Mouse (Mus musculus) midbrain, embryonic 16.5 days (tissue): ENCODE data around the gene Irf2. TPM values are rescaled to one million over a fixed set of nuclear protein-coding genes. Genes with fewer than 3 reads are reported as not detected.

ENCODE experiments used
- ATAC-seq: fragments of 200-750 bp; cut with Nextera tagmentation; 2 replicates; pipeline ENCODE4 v1.8.0; 2017; ENCODE audit warnings: moderate TSS enrichment
- H3K27ac ChIP-seq: fragments of 300-500 bp; sonication (generic); 2 replicates; pipeline ENCODE4 v1.5.1; 2014; ENCODE audit warnings: mild to moderate bottlenecking, low read length, mixed read lengths
- H3K27me3 ChIP-seq: fragments of 300-500 bp; sonication (generic); 2 replicates; pipeline ENCODE4 v1.6.1; 2014; ENCODE audit warnings: low read depth, low read length, mixed read lengths; ENCODE audit not compliant: control insufficient read depth, insufficient read depth
- H3K36me3 ChIP-seq: fragments of 300-500 bp; sonication (generic); 2 replicates; pipeline ENCODE4 v1.6.1; 2014; ENCODE audit warnings: mild to moderate bottlenecking, low read length, moderate library complexity, mixed read lengths; ENCODE audit not compliant: control insufficient read depth, insufficient read depth
- H3K4me1 ChIP-seq: fragments of 300-500 bp; sonication (generic); 2 replicates; pipeline ENCODE4 v1.6.1; 2014; ENCODE audit warnings: mild to moderate bottlenecking, low read length, mixed read lengths; ENCODE audit not compliant: control insufficient read depth, insufficient read depth
- H3K4me2 ChIP-seq: fragments of 300-500 bp; sonication (generic); 2 replicates; pipeline ENCODE4 v1.6.1; 2014; ENCODE audit warnings: mild to moderate bottlenecking, low read length, mixed read lengths
- H3K4me3 ChIP-seq: fragments of 300-500 bp; sonication (generic); 2 replicates; pipeline ENCODE4 v1.5.1; 2014; ENCODE audit warnings: low read depth, mild to moderate bottlenecking, low read length, moderate library complexity, mixed read lengths
- H3K9ac ChIP-seq: fragments of 300-500 bp; sonication (generic); 2 replicates; pipeline ENCODE4 v1.6.1; 2014; ENCODE audit warnings: low read depth, low read length, mixed read lengths
- H3K9me3 ChIP-seq: fragments of 300-500 bp; sonication (generic); replicated peaks from 2 replicates; pipeline ENCODE4 v1.6.1; 2014; ENCODE audit warnings: mild to moderate bottlenecking, low read length, mixed read lengths; ENCODE audit not compliant: control insufficient read depth, poor library complexity, severe bottlenecking
- WGBS: fragments of 180-500 bp; shearing (Covaris S2); extraction: QIAGEN DNeasy Blood & Tissue Kit; methylation state at CpG from one replicate; pipeline ENCODE4 v1.1.7; 2014; 5-methylcytosine and 5-hydroxymethylcytosine counted together
- polyA plus RNA-seq: library from polyadenylated mRNA; unstranded; fragments of >200 nt; fragmentation: Nextera tagmentation; extraction: Ambion mirVana; gene quantifications from 2 replicates; pipeline ENCODE4 v1.2.1, GENCODE M21; 2015

Irf2 gene
- polyA plus RNA-seq, 1 experiment from 2014 or later: 10.3 TPM

GRCm38 (mm10) chr8:46799212-46799611 lies 59.7 kb downstream of the Irf2 start:
- Histone ChIP-seq H3K36me3 (no peaks in the 10 kb centered on the region), H3K4me3 (no peak overlapping the region), H3K4me1 (no peaks in the 10 kb centered on the region), H3K4me2 (no peak overlapping the region), H3K27ac (no peak overlapping the region), H3K9ac (no peak overlapping the region), H3K9me3 (no peaks in the 10 kb centered on the region), H3K27me3 (no peaks in the 10 kb centered on the region)
- 98% methylated on average over 5 of the region's 5 CpGs for WGBS
- ATAC-seq: no peak

- WGBS: 75% methylated on average over 2 of the region's 2 CpGs
- H3K4me2 ChIP-seq: no peak overlapping the region
Observed at GRCm38 (mm10) chr8:46799706-46800105, 60.2 kb downstream of the Irf2 start.

GRCm38 (mm10) chr8:46801153-46801684 lies 61.7 kb downstream of the Irf2 start:
- H3K27ac ChIP-seq: no peak overlapping the region
- H3K9ac ChIP-seq: no peak overlapping the region
- H3K4me1 ChIP-seq: no peaks in the 10 kb centered on the region
- H3K36me3 ChIP-seq: no peaks in the 10 kb centered on the region; the same call in 1 of the 2 replicates
- no peak overlapping the region for H3K4me3 ChIP-seq
- H3K9me3 ChIP-seq: no peaks in the 10 kb centered on the region
- H3K4me2 ChIP-seq: no peak overlapping the region
- 85% methylated on average over 1 of the region's 1 CpGs for WGBS
- no peak for ATAC-seq
- H3K27me3 ChIP-seq: no peaks in the 10 kb centered on the region

More at GRCm38 (mm10) chr8:46799706-46800105, 60.2 kb downstream of the Irf2 start:
- H3K9me3 ChIP-seq: no peaks in the 10 kb centered on the region
- no peaks in the 10 kb centered on the region for H3K4me1 ChIP-seq
- H3K36me3 ChIP-seq: no peaks in the 10 kb centered on the region
- no peak overlapping the region for H3K4me3 ChIP-seq
- no peak for ATAC-seq
- H3K9ac ChIP-seq: no peak overlapping the region
- no peak overlapping the region for H3K27ac ChIP-seq
- H3K27me3 ChIP-seq: no peaks in the 10 kb centered on the region

- no peak for ATAC-seq
Observed at GRCm38 (mm10) chr8:46802009-46802408, 62.5 kb downstream of the Irf2 start.

GRCm38 (mm10) chr8:46804721-46805120 lies 65.2 kb downstream of the Irf2 start:
- no peak for ATAC-seq
- WGBS: 96% methylated on average over 5 of the region's 5 CpGs

More at GRCm38 (mm10) chr8:46802009-46802408, 62.5 kb downstream of the Irf2 start:
- Histone ChIP-seq H3K27me3 (no peaks in the 10 kb centered on the region), H3K9me3 (peaks cover 3% of the 10 kb centered on the region; the same call in 1 of the 2 replicates), H3K4me1 (no peaks in the 10 kb centered on the region), H3K4me3 (no peak overlapping the region), H3K36me3 (peaks cover 3% of the 10 kb centered on the region), H3K9ac (no peak overlapping the region), H3K4me2 (no peak overlapping the region), H3K27ac (no peak overlapping the region)
- WGBS: 91% methylated on average over 2 of the region's 2 CpGs

GRCm38 (mm10) chr8:46811021-46811622 lies 71.6 kb downstream of the Irf2 start:
- H3K27me3 ChIP-seq: no peaks in the 10 kb centered on the region
- WGBS: 89% methylated on average over 11 of the region's 11 CpGs

More at GRCm38 (mm10) chr8:46804721-46805120, 65.2 kb downstream of the Irf2 start:
- Histone ChIP-seq H3K27ac (no peak overlapping the region), H3K9me3 (peaks cover 5% of the 10 kb centered on the region; the same call in 1 of the 2 replicates), H3K4me1 (no peaks in the 10 kb centered on the region), H3K4me2 (no peak overlapping the region), H3K9ac (no peak overlapping the region), H3K27me3 (no peaks in the 10 kb centered on the region), H3K36me3 (peaks cover 15% of the 10 kb centered on the region), H3K4me3 (no peak overlapping the region)

GRCm38 (mm10) chr8:46811944-46812343 lies 72.4 kb downstream of the Irf2 start:
- no peaks in the 10 kb centered on the region for H3K4me1 ChIP-seq
- H3K36me3 ChIP-seq: peaks cover 13% of the 10 kb centered on the region
- H3K27me3 ChIP-seq: no peaks in the 10 kb centered on the region
- no peak overlapping the region for H3K27ac ChIP-seq
- ATAC-seq: no peak
- no peak overlapping the region for H3K9ac ChIP-seq
- H3K4me3 ChIP-seq: no peak overlapping the region
- H3K4me2 ChIP-seq: no peak overlapping the region
- 98% methylated on average over 2 of the region's 2 CpGs for WGBS
- peaks cover 2% of the 10 kb centered on the region; the same call in 1 of the 2 replicates for H3K9me3 ChIP-seq

More at GRCm38 (mm10) chr8:46811021-46811622, 71.6 kb downstream of the Irf2 start:
- Histone ChIP-seq H3K9me3 (peaks cover 5% of the 10 kb centered on the region; the same call in 1 of the 2 replicates), H3K4me2 (no peak overlapping the region), H3K27ac (no peak overlapping the region), H3K4me1 (no peaks in the 10 kb centered on the region), H3K9ac (no peak overlapping the region), H3K36me3 (peaks cover 15% of the 10 kb centered on the region), H3K4me3 (no peak overlapping the region)
- ATAC-seq: no peak

GRCm38 (mm10) chr8:46812966-46813365 lies 73.4 kb downstream of the Irf2 start:
- Histone ChIP-seq H3K27ac (no peak overlapping the region), H3K9ac (no peak overlapping the region), H3K4me3 (no peak overlapping the region), H3K36me3 (peaks cover 3% of the 10 kb centered on the region; the same call in 1 of the 2 replicates), H3K9me3 (no peaks in the 10 kb centered on the region), H3K4me2 (no peak overlapping the region), H3K4me1 (no peaks in the 10 kb centered on the region), H3K27me3 (no peaks in the 10 kb centered on the region)
- WGBS: 88% methylated on average over 4 of the region's 4 CpGs
- ATAC-seq: no peak
